Mouse (Mus musculus) adrenal gland, adult 10 weeks (tissue): ENCODE measurements around the gene Jam3. TPM values are rescaled to one million over a fixed set of nuclear protein-coding genes. Genes with fewer than 3 reads are reported as not detected.

Experiments
- polyA plus RNA-seq: library from polyadenylated mRNA; stranded (reverse); fragments of 350-450 nt; fragmentation: Illumina TruSeq; extraction: RNeasy Lipid Tissue Mini Kit (QIAGEN cat#74804); gene quantifications from one replicate; pipeline ENCODE4 v1.2.3, GENCODE M21; 2014; ENCODE audit warnings: low read depth, low replicate concordance

Gene Jam3
- 38.5 TPM for polyA plus RNA-seq

GRCm38 (mm10) chr9:27154763-27155530 lies at the start of gene Jam3:
Gene Jam3, minus strand, starts transcription at chr9:27155421.

Other genes with a start within 250 kb of the Jam3 start
- gene Gm1110, start 232.3 kb downstream of the Jam3 start, polyA plus RNA-seq: 0.35 TPM
- gene Acad8, start 155.9 kb downstream of the Jam3 start, polyA plus RNA-seq: 47.5 TPM
- 49.4 TPM for gene Thyn1, start 155.7 kb downstream of the Jam3 start, polyA plus RNA-seq
- gene Vps26b, start 125.4 kb downstream of the Jam3 start, polyA plus RNA-seq: 38.6 TPM
- gene Ncapd3, start 125.2 kb downstream of the Jam3 start, polyA plus RNA-seq: 24.1 TPM
- gene Igsf9b, start 143.8 kb upstream of the Jam3 start, polyA plus RNA-seq: 2.3 TPM
- gene Spata19, start 241.4 kb upstream of the Jam3 start, polyA plus RNA-seq: not detected